Mouse (Mus musculus): Measurements from ENCODE around the gene Aipl1. TPM values are rescaled to one million over a fixed set of nuclear protein-coding genes. Genes with fewer than 3 reads are reported as not detected.
A peak's percentile ranks its signal among the peaks of the same experiment; 100 is the strongest.
"Not testable (repeated sequence)": the region's sequence is repeated elsewhere in the genome, so short reads cannot be mapped to it uniquely, and the experiment has no call there.

Gene Aipl1
- polyA plus RNA-seq, 1 experiment from 2014 or later: 0.09 TPM

- H3K36me3 ChIP-seq (ENCODE audit: control insufficient read depth, insufficient read depth, low read length): no peaks in the 10 kb centered on the region
- ATAC-seq (ENCODE audit: low FRiP score, low TSS enrichment): no peak
- 0 out of 2 replicates have a peak, but pooled peaks cover 3% of the 10 kb centered on the region for H3K27me3 ChIP-seq (ENCODE audit: control insufficient read depth, insufficient read depth, low read length)
- H3K27ac ChIP-seq (ENCODE audit: low read depth, low read length): no peak overlapping the region
- no peak overlapping the region for H3K9ac ChIP-seq (ENCODE audit: low read depth, low read length)
- no peak overlapping the region for H3K4me2 ChIP-seq (replicated peaks; ENCODE audit: low read depth, low read length)
- 88% methylated on average over 6 of the region's 6 CpGs for WGBS
- no peaks in the 10 kb centered on the region for H3K9me3 ChIP-seq (ENCODE audit: control insufficient read depth, low read length)
- no peaks in the 10 kb centered on the region for H3K4me1 ChIP-seq (ENCODE audit: control insufficient read depth, insufficient read depth, low read length)
- no peak overlapping the region for H3K4me3 ChIP-seq (ENCODE audit: low read length)
These were observed 37.1 kb downstream of the Aipl1 start for GRCm38 (mm10) chr11:72000194-72000593.

GRCm38 (mm10) chr11:71996805-71997204 lies 40.5 kb downstream of the Aipl1 start:
- ATAC-seq (ENCODE audit: low FRiP score, low TSS enrichment): no peak
- no peaks in the 10 kb centered on the region for H3K4me1 ChIP-seq (ENCODE audit: control insufficient read depth, insufficient read depth, low read length)
- no peak overlapping the region for H3K4me3 ChIP-seq (ENCODE audit: low read length)
- 0 out of 2 replicates have a peak overlapping the region, but pooled peaks have one; percentile 10 for H3K4me2 ChIP-seq (replicated peaks; ENCODE audit: low read depth, low read length)
- peaks cover 3% of the 10 kb centered on the region; the same call in 1 of the 2 replicates for H3K27me3 ChIP-seq (ENCODE audit: control insufficient read depth, insufficient read depth, low read length)
- no peaks in the 10 kb centered on the region for H3K9me3 ChIP-seq (ENCODE audit: control insufficient read depth, low read length)
- no peaks in the 10 kb centered on the region for H3K36me3 ChIP-seq (ENCODE audit: control insufficient read depth, insufficient read depth, low read length)
- no peak overlapping the region for H3K27ac ChIP-seq (ENCODE audit: low read depth, low read length)
- H3K9ac ChIP-seq (ENCODE audit: low read depth, low read length): no peak overlapping the region
- WGBS: 43% methylated on average over 11 of the region's 11 CpGs

- Histone ChIP-seq H3K4me3 (ENCODE audit: low read length) (no peak overlapping the region), H3K27ac (ENCODE audit: low read depth, low read length) (peak overlapping the region; percentile 31; the same call in 1 of the 2 replicates), H3K4me2 (replicated peaks; ENCODE audit: low read depth, low read length) (0 out of 2 replicates have a peak overlapping the region, but pooled peaks have one; percentile 15), H3K9ac (ENCODE audit: low read depth, low read length) (no peak overlapping the region), H3K36me3 (ENCODE audit: control insufficient read depth, insufficient read depth, low read length) (no peaks in the 10 kb centered on the region), H3K27me3 (ENCODE audit: control insufficient read depth, insufficient read depth, low read length) (peaks cover 3% of the 10 kb centered on the region; the same call in 1 of the 2 replicates), H3K9me3 (ENCODE audit: control insufficient read depth, low read length) (no peaks in the 10 kb centered on the region), H3K4me1 (ENCODE audit: control insufficient read depth, insufficient read depth, low read length) (no peaks in the 10 kb centered on the region)
- peak; percentile 77 for ATAC-seq (ENCODE audit: low FRiP score, low TSS enrichment)
- 36% methylated on average over 9 of the region's 9 CpGs for WGBS
These were observed 41.3 kb downstream of the Aipl1 start for GRCm38 (mm10) chr11:71995968-71996511.

GRCm38 (mm10) chr11:71992438-71992837 lies 44.9 kb downstream of the Aipl1 start:
- no peak for ATAC-seq (ENCODE audit: low FRiP score, low TSS enrichment)
- H3K4me3 ChIP-seq (ENCODE audit: low read length): no peak overlapping the region
- no peaks in the 10 kb centered on the region for H3K4me1 ChIP-seq (ENCODE audit: control insufficient read depth, insufficient read depth, low read length)
- 87% methylated on average over 12 of the region's 12 CpGs for WGBS
- H3K27ac ChIP-seq (ENCODE audit: low read depth, low read length): no peak overlapping the region
- H3K9ac ChIP-seq (ENCODE audit: low read depth, low read length): no peak overlapping the region
- H3K36me3 ChIP-seq (ENCODE audit: control insufficient read depth, insufficient read depth, low read length): no peaks in the 10 kb centered on the region
- peaks cover 3% of the 10 kb centered on the region; the same call in 1 of the 2 replicates for H3K27me3 ChIP-seq (ENCODE audit: control insufficient read depth, insufficient read depth, low read length)
- no peak overlapping the region for H3K4me2 ChIP-seq (replicated peaks; ENCODE audit: low read depth, low read length)
- H3K9me3 ChIP-seq (ENCODE audit: control insufficient read depth, low read length): no peaks in the 10 kb centered on the region

GRCm38 (mm10) chr11:71991541-71991940 lies 45.8 kb downstream of the Aipl1 start:
- no peak overlapping the region for H3K4me3 ChIP-seq (ENCODE audit: low read length)
- H3K36me3 ChIP-seq (ENCODE audit: control insufficient read depth, insufficient read depth, low read length): no peaks in the 10 kb centered on the region
- no peak for ATAC-seq (ENCODE audit: low FRiP score, low TSS enrichment)
- H3K4me1 ChIP-seq (ENCODE audit: control insufficient read depth, insufficient read depth, low read length): peaks cover 8% of the 10 kb centered on the region; the same call in 1 of the 2 replicates
- H3K9me3 ChIP-seq (ENCODE audit: control insufficient read depth, low read length): no peaks in the 10 kb centered on the region
- 30% methylated on average over 5 of the region's 5 CpGs for WGBS
- H3K27me3 ChIP-seq (ENCODE audit: control insufficient read depth, insufficient read depth, low read length): no peaks in the 10 kb centered on the region; the same call in 1 of the 2 replicates
- H3K27ac ChIP-seq (ENCODE audit: low read depth, low read length): no peak overlapping the region
- no peak overlapping the region for H3K4me2 ChIP-seq (replicated peaks; ENCODE audit: low read depth, low read length)
- no peak overlapping the region for H3K9ac ChIP-seq (ENCODE audit: low read depth, low read length)

GRCm38 (mm10) chr11:71989407-71989806 lies 47.9 kb downstream of the Aipl1 start:
- H3K36me3 ChIP-seq (ENCODE audit: control insufficient read depth, insufficient read depth, low read length); ATAC-seq (ENCODE audit: low FRiP score, low TSS enrichment); H3K27ac ChIP-seq (ENCODE audit: low read depth, low read length); H3K9ac ChIP-seq (ENCODE audit: low read depth, low read length); H3K4me3 ChIP-seq (ENCODE audit: low read length); H3K27me3 ChIP-seq (ENCODE audit: control insufficient read depth, insufficient read depth, low read length); H3K9me3 ChIP-seq (ENCODE audit: control insufficient read depth, low read length); H3K4me2 ChIP-seq (replicated peaks; ENCODE audit: low read depth, low read length): not testable (repeated sequence)
- peaks cover 24% of the 10 kb centered on the region for H3K4me1 ChIP-seq (ENCODE audit: control insufficient read depth, insufficient read depth, low read length)
- 78% methylated on average over 5 of the region's 5 CpGs for WGBS

GRCm38 (mm10) chr11:71987159-71988150 lies 49.9 kb downstream of the Aipl1 start:
- no peaks in the 10 kb centered on the region for H3K36me3 ChIP-seq (ENCODE audit: control insufficient read depth, insufficient read depth, low read length)
- no peak overlapping the region for H3K9ac ChIP-seq (ENCODE audit: low read depth, low read length)
- H3K9me3 ChIP-seq (ENCODE audit: control insufficient read depth, low read length): no peaks in the 10 kb centered on the region
- no peak overlapping the region; the same call in 1 of the 2 replicates for H3K4me2 ChIP-seq (replicated peaks; ENCODE audit: low read depth, low read length)
- no peaks in the 10 kb centered on the region; the same call in 1 of the 2 replicates for H3K27me3 ChIP-seq (ENCODE audit: control insufficient read depth, insufficient read depth, low read length)
- H3K27ac ChIP-seq (ENCODE audit: low read depth, low read length): no peak overlapping the region
- peaks cover 28% of the 10 kb centered on the region for H3K4me1 ChIP-seq (ENCODE audit: control insufficient read depth, insufficient read depth, low read length)
- ATAC-seq (ENCODE audit: low FRiP score, low TSS enrichment): peak; percentile 72
- no peak overlapping the region for H3K4me3 ChIP-seq (ENCODE audit: low read length)
- WGBS: 32% methylated on average over 14 of the region's 14 CpGs

GRCm38 (mm10) chr11:71985783-71986182 lies 51.5 kb downstream of the Aipl1 start:
- Histone ChIP-seq H3K36me3 (ENCODE audit: control insufficient read depth, insufficient read depth, low read length) (no peaks in the 10 kb centered on the region), H3K9ac (ENCODE audit: low read depth, low read length) (no peak overlapping the region), H3K4me1 (ENCODE audit: control insufficient read depth, insufficient read depth, low read length) (peaks cover 28% of the 10 kb centered on the region), H3K4me2 (replicated peaks; ENCODE audit: low read depth, low read length) (no peak overlapping the region), H3K27me3 (ENCODE audit: control insufficient read depth, insufficient read depth, low read length) (no peaks in the 10 kb centered on the region; the same call in 1 of the 2 replicates), H3K9me3 (ENCODE audit: control insufficient read depth, low read length) (no peaks in the 10 kb centered on the region), H3K27ac (ENCODE audit: low read depth, low read length) (no peak overlapping the region), H3K4me3 (ENCODE audit: low read length) (no peak overlapping the region)
- WGBS: 45% methylated on average over 2 of the region's 2 CpGs
- ATAC-seq (ENCODE audit: low FRiP score, low TSS enrichment): no peak
